Mouse (Mus musculus): ENCODE measurements around the gene Anapc2.

GRCm38 (mm10) chr2:25240310-25240709 lies 32.0 kb upstream of the Anapc2 start:
- TF ChIP-seq CTCF (IDR thresholded peaks at IDR 0.05; ENCODE audit: control insufficient read depth, insufficient read depth, insufficient replicate concordance, low read depth, low read length) (no peak), POLR2A (IDR thresholded peaks at IDR 0.05; ENCODE audit: control insufficient read depth, low read depth, low read length) (no peak)

Data from testis, adult 2 months (tissue).